Mouse (Mus musculus) neutrophil, adult 59 days (primary cell): ENCODE measurements around the gene Gpd2. TPM values are rescaled to one million over a fixed set of nuclear protein-coding genes. Genes with fewer than 3 reads are reported as not detected.

Experiments used
- total RNA-seq, 2 experiments: library from RNA; stranded (reverse); gene quantifications; 1 replicate in 1 of 2; 2 replicates in 1 of 2; pipeline ENCODE4 v1.2.4; 2023

Gpd2 gene
- total RNA-seq: 10 to 100 TPM; 45.1 to 48.6 TPM

GRCm38 (mm10) chr2:57237475-57237919 lies at the start of gene Gpd2:
Gene Gpd2, plus strand, starts transcription at chr2:57237635.

Other genes with a start within 250 kb of the Gpd2 start
- 1 to 10 TPM; 3.4 to 4.1 TPM for gene Nr4a2, start 113.6 kb upstream of the Gpd2 start, total RNA-seq